Mouse (Mus musculus): ENCODE results near the gene Lingo2.

GRCm38 (mm10) chr4:35951894-35952293 is 999.7 kb downstream of the Lingo2 start:
- TF ChIP-seq CTCF (IDR thresholded peaks at IDR 0.05; ENCODE audit: borderline replicate concordance, extremely low read depth, insufficient read depth, insufficient read length) (no peak), POLR2A (IDR thresholded peaks at IDR 0.05; ENCODE audit: borderline replicate concordance, extremely low read depth, insufficient read depth, insufficient read length, poor library complexity, severe bottlenecking) (no peak)
